Mouse (Mus musculus): Measurements from ENCODE around the gene Bmp7.

- no peak for TF ChIP-seq CTCF (IDR thresholded peaks at IDR 0.05; ENCODE audit: low read depth)
- no peak for TF ChIP-seq EP300 (IDR thresholded peaks at IDR 0.05; ENCODE audit: low read depth)
Observed at GRCm38 (mm10) chr2:172959006-172959768, 19.1 kb upstream of the Bmp7 start.
